Mouse (Mus musculus) midbrain, embryonic 12.5 days (tissue): ENCODE data around the gene Rere. TPM values are rescaled to one million over a fixed set of nuclear protein-coding genes. Genes with fewer than 3 reads are reported as not detected.
"Not testable (repeated sequence)": the region's sequence is repeated elsewhere in the genome, so short reads cannot be mapped to it uniquely, and the experiment has no call there.

Source experiments
- ATAC-seq: fragments of 200-750 bp; cut with Nextera tagmentation; 2 replicates; pipeline ENCODE4 v1.8.0; 2017; ENCODE audit warnings: low read depth, moderate TSS enrichment, moderate library complexity; ENCODE audit not compliant: low FRiP score
- H3K27ac ChIP-seq: fragments of 300-500 bp; sonication (generic); replicated peaks from 2 replicates; pipeline ENCODE4 v1.5.1; 2016; ENCODE audit warnings: mild to moderate bottlenecking
- H3K27me3 ChIP-seq: fragments of 300-500 bp; sonication (generic); 2 replicates; pipeline ENCODE4 v1.6.1; 2016; ENCODE audit warnings: mild to moderate bottlenecking
- H3K36me3 ChIP-seq: fragments of 300-500 bp; sonication (generic); 2 replicates; pipeline ENCODE4 v1.6.1; 2016
- H3K4me1 ChIP-seq: fragments of 300-500 bp; sonication (generic); 2 replicates; pipeline ENCODE4 v1.6.1; 2016
- H3K4me2 ChIP-seq: fragments of 300-500 bp; sonication (generic); replicated peaks from 2 replicates; pipeline ENCODE4 v1.6.1; 2016; ENCODE audit warnings: mild to moderate bottlenecking, moderate library complexity
- H3K4me3 ChIP-seq: fragments of 300-500 bp; sonication (generic); 2 replicates; pipeline ENCODE4 v1.5.1; 2016; ENCODE audit warnings: mild to moderate bottlenecking
- H3K9ac ChIP-seq: fragments of 300-500 bp; sonication (generic); replicated peaks from 2 replicates; pipeline ENCODE4 v1.6.1; 2016; ENCODE audit warnings: mild to moderate bottlenecking, moderate library complexity
- H3K9me3 ChIP-seq: fragments of 300-500 bp; sonication (generic); 2 replicates; pipeline ENCODE4 v1.6.1; 2016; ENCODE audit warnings: mild to moderate bottlenecking
- WGBS: fragments of 180-500 bp; shearing (Covaris S2); methylation state at CpG from one replicate; pipeline ENCODE4 v1.1.7; 2016; 5-methylcytosine and 5-hydroxymethylcytosine counted together
- polyA plus RNA-seq: library from polyadenylated mRNA; unstranded; fragments of >200 nt; fragmentation: Nextera tagmentation; extraction: Ambion mirVana; gene quantifications from 2 replicates; pipeline ENCODE4 v1.2.1, GENCODE M21; 2016

Rere gene
- polyA plus RNA-seq, 1 experiment from 2014 or later: 50.7 TPM

- not testable (repeated sequence) for H3K27me3 ChIP-seq, H3K9ac ChIP-seq, ATAC-seq, H3K36me3 ChIP-seq, H3K4me2 ChIP-seq, H3K9me3 ChIP-seq, H3K4me3 ChIP-seq, H3K27ac ChIP-seq
- WGBS: 64% methylated on average over 4 of the region's 4 CpGs
- H3K4me1 ChIP-seq: peaks cover 18% of the 10 kb centered on the region
Observed at GRCm38 (mm10) chr4:150270718-150271117, 10.7 kb upstream of the Rere start.

- 12% methylated on average over 9 of the region's 9 CpGs for whole genome bisulfite sequencing
- Histone ChIP-seq H3K4me3 (no peak overlapping the region), H3K27ac (peak overlapping the region; percentile 27), H3K4me1 (peaks cover 18% of the 10 kb centered on the region), H3K9ac (no peak overlapping the region), H3K9me3 (no peaks in the 10 kb centered on the region), H3K36me3 (no peaks in the 10 kb centered on the region), H3K27me3 (no peaks in the 10 kb centered on the region), H3K4me2 (peak overlapping the region; percentile 12; the same call in 1 of the 2 replicates)
- ATAC-seq: peak; percentile 75
Observed at GRCm38 (mm10) chr4:150272725-150273124, 8.7 kb upstream of the Rere start.

GRCm38 (mm10) chr4:150275531-150275930, 5.9 kb upstream of the Rere start:
- H3K9me3 ChIP-seq: no peaks in the 10 kb centered on the region
- H3K27ac ChIP-seq: no peak overlapping the region
- H3K4me1 ChIP-seq: peaks cover 22% of the 10 kb centered on the region
- H3K27me3 ChIP-seq: no peaks in the 10 kb centered on the region
- no peak for ATAC-seq
- H3K36me3 ChIP-seq: no peaks in the 10 kb centered on the region
- 85% methylated on average over 5 of the region's 5 CpGs for WGBS
- no peak overlapping the region for H3K4me3 ChIP-seq
- no peak overlapping the region for H3K9ac ChIP-seq
- no peak overlapping the region for H3K4me2 ChIP-seq

- H3K36me3 ChIP-seq: not testable (repeated sequence)
Observed at GRCm38 (mm10) chr4:150279336-150279735, 2.1 kb upstream of the Rere start.

GRCm38 (mm10) chr4:150280002-150280401, 1.4 kb upstream of the Rere start:
- Histone ChIP-seq H3K9ac (no peak overlapping the region), H3K36me3 (no peaks in the 10 kb centered on the region), H3K27me3 (no peaks in the 10 kb centered on the region), H3K9me3 (no peaks in the 10 kb centered on the region), H3K4me1 (peaks cover 21% of the 10 kb centered on the region), H3K4me2 (no peak overlapping the region), H3K27ac (peak overlapping the region; percentile 93; the same call in 1 of the 2 replicates), H3K4me3 (no peak overlapping the region)
- WGBS: 73% methylated on average over 2 of the region's 2 CpGs
- no peak for ATAC-seq

More at GRCm38 (mm10) chr4:150279336-150279735, 2.1 kb upstream of the Rere start:
- WGBS: 82% methylated on average over 7 of the region's 7 CpGs
- ATAC-seq, H3K4me3 ChIP-seq, H3K4me2 ChIP-seq, H3K27ac ChIP-seq, H3K27me3 ChIP-seq, H3K9me3 ChIP-seq, H3K9ac ChIP-seq: not testable (repeated sequence)
- H3K4me1 ChIP-seq: peaks cover 19% of the 10 kb centered on the region

GRCm38 (mm10) chr4:150280459-150280858, 987 bp upstream of the Rere start:
- no peak overlapping the region; the same call in 1 of the 2 replicates for H3K9ac ChIP-seq
- no peak for ATAC-seq
- H3K27ac ChIP-seq: peak overlapping the region; percentile 93
- H3K4me3 ChIP-seq: 0 out of 2 replicates have a peak overlapping the region, but pooled peaks have one; percentile 96
- no peaks in the 10 kb centered on the region for H3K9me3 ChIP-seq
- no peaks in the 10 kb centered on the region for H3K36me3 ChIP-seq
- H3K27me3 ChIP-seq: no peaks in the 10 kb centered on the region
- peak overlapping the region; percentile 54 for H3K4me2 ChIP-seq
- H3K4me1 ChIP-seq: peaks cover 21% of the 10 kb centered on the region
- WGBS: 54% methylated on average over 4 of the region's 4 CpGs

- H3K4me1 ChIP-seq: peaks cover 21% of the 10 kb centered on the region
- peak overlapping the region; percentile 97 for H3K9ac ChIP-seq
- H3K27me3 ChIP-seq: no peaks in the 10 kb centered on the region
- peak overlapping the region; percentile 68 for H3K4me2 ChIP-seq
- ATAC-seq: peak; percentile 10; the same call in 1 of the 2 replicates
- H3K9me3 ChIP-seq: no peaks in the 10 kb centered on the region
- 1% methylated on average over 48 of the region's 50 CpGs for WGBS
- peak overlapping the region; percentile 90 for H3K27ac ChIP-seq
- peak overlapping the region; percentile 96 for H3K4me3 ChIP-seq
- H3K36me3 ChIP-seq: no peaks in the 10 kb centered on the region
Observed at GRCm38 (mm10) chr4:150281891-150282630, 615 bp downstream of the Rere start.

- Histone ChIP-seq H3K4me2 (peak overlapping the region; percentile 68), H3K9ac (peak overlapping the region; percentile 97), H3K4me3 (peak overlapping the region; percentile 96), H3K27ac (peak overlapping the region; percentile 90), H3K36me3 (no peaks in the 10 kb centered on the region), H3K4me1 (peaks cover 21% of the 10 kb centered on the region), H3K9me3 (no peaks in the 10 kb centered on the region), H3K27me3 (no peaks in the 10 kb centered on the region)
- ATAC-seq: no peak
- 2% methylated on average over 5 of the region's 5 CpGs for WGBS
Observed at GRCm38 (mm10) chr4:150282631-150283334, 1.3 kb downstream of the Rere start.

GRCm38 (mm10) chr4:150283335-150283638, 1.8 kb downstream of the Rere start:
- Histone ChIP-seq H3K9me3 (no peaks in the 10 kb centered on the region), H3K4me2 (peak overlapping the region; percentile 68), H3K4me1 (peaks cover 21% of the 10 kb centered on the region), H3K9ac (peak overlapping the region; percentile 97), H3K27ac (peak overlapping the region; percentile 90), H3K27me3 (no peaks in the 10 kb centered on the region), H3K36me3 (no peaks in the 10 kb centered on the region), H3K4me3 (peak overlapping the region; percentile 96)
- ATAC-seq: no peak
- whole genome bisulfite sequencing: 2% methylated on average over 2 of the region's 2 CpGs

GRCm38 (mm10) chr4:150283993-150284392, 2.5 kb downstream of the Rere start:
- 4% methylated on average over 6 of the region's 6 CpGs for WGBS
- no peak for ATAC-seq
- peak overlapping the region; percentile 96 for H3K4me3 ChIP-seq
- peaks cover 27% of the 10 kb centered on the region for H3K4me1 ChIP-seq
- H3K9ac ChIP-seq: peak overlapping the region; percentile 97
- peak overlapping the region; percentile 90 for H3K27ac ChIP-seq
- H3K27me3 ChIP-seq: no peaks in the 10 kb centered on the region
- no peaks in the 10 kb centered on the region for H3K36me3 ChIP-seq
- peak overlapping the region; percentile 68 for H3K4me2 ChIP-seq
- H3K9me3 ChIP-seq: no peaks in the 10 kb centered on the region

GRCm38 (mm10) chr4:150286980-150287379, 5.5 kb downstream of the Rere start:
- WGBS: 93% methylated on average over 8 of the region's 8 CpGs
- Histone ChIP-seq H3K36me3 (peaks cover 14% of the 10 kb centered on the region), H3K9me3 (0 out of 2 replicates have a peak, but pooled peaks cover 6% of the 10 kb centered on the region), H3K27ac (no peak overlapping the region), H3K4me3 (no peak overlapping the region), H3K9ac (no peak overlapping the region), H3K4me1 (peaks cover 28% of the 10 kb centered on the region), H3K27me3 (no peaks in the 10 kb centered on the region), H3K4me2 (no peak overlapping the region)
- ATAC-seq: no peak

GRCm38 (mm10) chr4:150287463-150287862, 6.0 kb downstream of the Rere start:
- not testable (repeated sequence) for ATAC-seq

More at GRCm38 (mm10) chr4:150287463-150287862, 6.0 kb downstream of the Rere start:
- not testable (repeated sequence) for H3K27ac ChIP-seq, H3K27me3 ChIP-seq, H3K9ac ChIP-seq, H3K4me3 ChIP-seq, H3K9me3 ChIP-seq, H3K4me2 ChIP-seq
- H3K36me3 ChIP-seq: peaks cover 14% of the 10 kb centered on the region
- 71% methylated on average over 1 of the region's 1 CpGs for WGBS
- peaks cover 28% of the 10 kb centered on the region for H3K4me1 ChIP-seq
